Mouse (Mus musculus): ENCODE measurements around the gene Acot11. TPM values are rescaled to one million over a fixed set of nuclear protein-coding genes. Genes with fewer than 3 reads are reported as not detected.
"Not testable (repeated sequence)": the region's sequence is repeated elsewhere in the genome, so short reads cannot be mapped to it uniquely, and the experiment has no call there.

Gene Acot11
- polyA plus RNA-seq, 1 experiment from 2014 or later, result 2.7 TPM

GRCm38 (mm10) chr4:106804201-106804909 lies 443 bp downstream of the Acot11 start:
- no peaks in the 10 kb centered on the region for H3K9me3 ChIP-seq (replicated peaks)
- H3K27me3 ChIP-seq, result peaks cover 18% of the 10 kb centered on the region
- peak overlapping the region; percentile 47 for H3K9ac ChIP-seq
- peak; percentile 31 for ATAC-seq (replicated peaks; ENCODE audit: low FRiP score)
- H3K36me3 ChIP-seq, result no peaks in the 10 kb centered on the region
- 43% methylated on average over 16 of the region's 16 CpGs for WGBS
- H3K4me3 ChIP-seq (replicated peaks), result peak overlapping the region; percentile 37
- peaks cover 26% of the 10 kb centered on the region for H3K4me1 ChIP-seq
- peak overlapping the region; percentile 63 for H3K4me2 ChIP-seq
- H3K27ac ChIP-seq, result no peak overlapping the region

- Histone ChIP-seq H3K9ac (no peak overlapping the region), H3K27ac (no peak overlapping the region), H3K4me3 (replicated peaks) (no peak overlapping the region), H3K4me2 (no peak overlapping the region), H3K9me3 (replicated peaks) (no peaks in the 10 kb centered on the region), H3K4me1 (peaks cover 31% of the 10 kb centered on the region), H3K36me3 (no peaks in the 10 kb centered on the region), H3K27me3 (peaks cover 18% of the 10 kb centered on the region)
- 90% methylated on average over 4 of the region's 4 CpGs for WGBS
- no peak for ATAC-seq (replicated peaks; ENCODE audit: low FRiP score)
These were observed 1.0 kb downstream of the Acot11 start for GRCm38 (mm10) chr4:106803781-106804180.

GRCm38 (mm10) chr4:106799772-106800336 lies 4.9 kb downstream of the Acot11 start:
- Histone ChIP-seq H3K27me3 (peaks cover 12% of the 10 kb centered on the region), H3K4me3 (replicated peaks) (peak overlapping the region; percentile 30), H3K9me3 (replicated peaks) (no peaks in the 10 kb centered on the region), H3K4me1 (peaks cover 29% of the 10 kb centered on the region), H3K4me2 (peak overlapping the region; percentile 57), H3K27ac (no peak overlapping the region), H3K36me3 (no peaks in the 10 kb centered on the region), H3K9ac (0 out of 2 replicates have a peak overlapping the region, but pooled peaks have one; percentile 22)
- ATAC-seq (replicated peaks; ENCODE audit: low FRiP score), result peak; percentile 88
- 9% methylated on average over 15 of the region's 15 CpGs for WGBS

GRCm38 (mm10) chr4:106798908-106799546 lies 5.8 kb downstream of the Acot11 start:
- 34% methylated on average over 10 of the region's 10 CpGs for WGBS
- H3K9ac ChIP-seq, result 0 out of 2 replicates have a peak overlapping the region, but pooled peaks have one; percentile 22
- H3K4me3 ChIP-seq (replicated peaks), result peak overlapping the region; percentile 30

GRCm38 (mm10) chr4:106795289-106795688 lies 9.5 kb downstream of the Acot11 start:
- no peak for ATAC-seq (replicated peaks; ENCODE audit: low FRiP score)
- no peaks in the 10 kb centered on the region for H3K36me3 ChIP-seq
- no peak overlapping the region for H3K27ac ChIP-seq
- H3K4me1 ChIP-seq, result peaks cover 18% of the 10 kb centered on the region
- no peak overlapping the region for H3K4me3 ChIP-seq (replicated peaks)
- no peak overlapping the region for H3K9ac ChIP-seq
- H3K9me3 ChIP-seq (replicated peaks), result no peaks in the 10 kb centered on the region
- no peak overlapping the region for H3K4me2 ChIP-seq
- WGBS, result 96% methylated on average over 2 of the region's 2 CpGs
- H3K27me3 ChIP-seq, result no peaks in the 10 kb centered on the region

More at GRCm38 (mm10) chr4:106798908-106799546, 5.8 kb downstream of the Acot11 start:
- no peak for ATAC-seq (replicated peaks; ENCODE audit: low FRiP score)
- Histone ChIP-seq H3K27me3 (peaks cover 9% of the 10 kb centered on the region), H3K27ac (peak overlapping the region; percentile 24; the same call in 1 of the 2 replicates), H3K36me3 (no peaks in the 10 kb centered on the region), H3K4me2 (peak overlapping the region; percentile 57), H3K4me1 (peaks cover 21% of the 10 kb centered on the region), H3K9me3 (replicated peaks) (no peaks in the 10 kb centered on the region)

- no peaks in the 10 kb centered on the region for H3K27me3 ChIP-seq
- no peaks in the 10 kb centered on the region for H3K36me3 ChIP-seq
- 85% methylated on average over 7 of the region's 7 CpGs for WGBS
- peaks cover 17% of the 10 kb centered on the region for H3K4me1 ChIP-seq
- H3K9ac ChIP-seq, result no peak overlapping the region
- no peaks in the 10 kb centered on the region for H3K9me3 ChIP-seq (replicated peaks)
- no peak overlapping the region for H3K4me2 ChIP-seq
- no peak overlapping the region for H3K27ac ChIP-seq
- no peak for ATAC-seq (replicated peaks; ENCODE audit: low FRiP score)
- H3K4me3 ChIP-seq (replicated peaks), result no peak overlapping the region
These were observed 10.6 kb downstream of the Acot11 start for GRCm38 (mm10) chr4:106794247-106794646.

- not testable (repeated sequence) for ATAC-seq (replicated peaks; ENCODE audit: low FRiP score); H3K4me2 ChIP-seq; H3K36me3 ChIP-seq; H3K27ac ChIP-seq; H3K9ac ChIP-seq; H3K27me3 ChIP-seq; H3K9me3 ChIP-seq (replicated peaks); H3K4me3 ChIP-seq (replicated peaks)
- WGBS, result 93% methylated on average over 9 of the region's 9 CpGs
- H3K4me1 ChIP-seq, result peaks cover 17% of the 10 kb centered on the region
These were observed 11.0 kb downstream of the Acot11 start for GRCm38 (mm10) chr4:106793826-106794225.

GRCm38 (mm10) chr4:106792276-106792675 lies 12.5 kb downstream of the Acot11 start:
- H3K4me2 ChIP-seq, result no peak overlapping the region
- no peaks in the 10 kb centered on the region for H3K36me3 ChIP-seq
- no peak overlapping the region for H3K27ac ChIP-seq
- H3K27me3 ChIP-seq, result no peaks in the 10 kb centered on the region
- no peak overlapping the region for H3K4me3 ChIP-seq (replicated peaks)
- H3K9ac ChIP-seq, result no peak overlapping the region
- ATAC-seq (replicated peaks; ENCODE audit: low FRiP score), result no peak
- peaks cover 29% of the 10 kb centered on the region for H3K4me1 ChIP-seq
- no peaks in the 10 kb centered on the region for H3K9me3 ChIP-seq (replicated peaks)

GRCm38 (mm10) chr4:106790938-106791337 lies 13.9 kb downstream of the Acot11 start:
- no peak overlapping the region for H3K27ac ChIP-seq
- no peak for ATAC-seq (replicated peaks; ENCODE audit: low FRiP score)
- 85% methylated on average over 1 of the region's 1 CpGs for WGBS

GRCm38 (mm10) chr4:106790218-106790617 lies 14.6 kb downstream of the Acot11 start:
- not testable (repeated sequence) for H3K4me2 ChIP-seq; H3K27me3 ChIP-seq; H3K36me3 ChIP-seq; H3K27ac ChIP-seq; H3K9me3 ChIP-seq (replicated peaks); ATAC-seq (replicated peaks; ENCODE audit: low FRiP score); H3K9ac ChIP-seq; H3K4me3 ChIP-seq (replicated peaks)
- peaks cover 50% of the 10 kb centered on the region for H3K4me1 ChIP-seq
- WGBS, result 79% methylated on average over 5 of the region's 5 CpGs

More at GRCm38 (mm10) chr4:106790938-106791337, 13.9 kb downstream of the Acot11 start:
- Histone ChIP-seq H3K9me3 (replicated peaks) (no peaks in the 10 kb centered on the region), H3K36me3 (no peaks in the 10 kb centered on the region), H3K4me3 (replicated peaks) (no peak overlapping the region), H3K27me3 (no peaks in the 10 kb centered on the region), H3K4me1 (peaks cover 42% of the 10 kb centered on the region), H3K9ac (no peak overlapping the region), H3K4me2 (no peak overlapping the region)

GRCm38 (mm10) chr4:106789705-106790104 lies 15.1 kb downstream of the Acot11 start:
- no peak for ATAC-seq (replicated peaks; ENCODE audit: low FRiP score)
- H3K9ac ChIP-seq, result no peak overlapping the region
- 22% methylated on average over 9 of the region's 9 CpGs for WGBS
- H3K4me2 ChIP-seq, result no peak overlapping the region
- no peaks in the 10 kb centered on the region for H3K9me3 ChIP-seq (replicated peaks)
- H3K4me3 ChIP-seq (replicated peaks), result no peak overlapping the region
- peak overlapping the region; percentile 59 for H3K27ac ChIP-seq
- H3K27me3 ChIP-seq, result no peaks in the 10 kb centered on the region
- peaks cover 54% of the 10 kb centered on the region for H3K4me1 ChIP-seq
- no peaks in the 10 kb centered on the region for H3K36me3 ChIP-seq

- no peak overlapping the region for H3K4me2 ChIP-seq
- H3K4me1 ChIP-seq, result peaks cover 55% of the 10 kb centered on the region
- H3K36me3 ChIP-seq, result no peaks in the 10 kb centered on the region
- H3K9ac ChIP-seq, result no peak overlapping the region
- WGBS, result 86% methylated on average over 11 of the region's 11 CpGs
- H3K9me3 ChIP-seq (replicated peaks), result no peaks in the 10 kb centered on the region
- ATAC-seq (replicated peaks; ENCODE audit: low FRiP score), result no peak
- peak overlapping the region; percentile 27; the same call in 1 of the 2 replicates for H3K27ac ChIP-seq
- no peaks in the 10 kb centered on the region for H3K27me3 ChIP-seq
- no peak overlapping the region for H3K4me3 ChIP-seq (replicated peaks)
These were observed 16.2 kb downstream of the Acot11 start for GRCm38 (mm10) chr4:106788627-106789026.
